26 mouse cellular contexts compared by ENCODE assay signal in the genomic region with DNA sequence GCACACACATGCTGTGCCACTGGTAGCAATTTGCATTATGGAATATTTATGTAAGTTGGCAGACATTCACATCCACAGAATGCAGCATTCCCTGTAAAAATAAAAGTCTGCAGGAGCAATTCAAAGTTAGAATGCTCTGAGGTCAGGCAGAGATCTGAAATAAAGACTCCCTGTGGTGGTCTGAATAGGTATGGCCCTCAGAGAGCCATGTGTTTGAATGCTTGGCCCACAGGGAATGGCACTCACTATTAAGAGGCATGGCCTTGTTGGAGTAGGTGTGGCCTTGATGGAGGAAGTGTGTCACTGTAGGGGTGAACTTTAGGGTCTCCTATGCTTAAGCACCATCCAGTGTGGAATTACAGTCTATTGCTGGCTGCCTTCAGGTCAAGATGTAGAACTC. TPM values are rescaled to one million over a fixed set of nuclear protein-coding genes. Genes with fewer than 3 reads are reported as not detected.
"Had no signal": no experiment of that assay in that cellular context is flagged by ENCODE, and none has a peak within 500 bp of the region (broad histone marks: within the 10 kb centered on the region; RNA-seq: fewer than 3 reads in every experiment).

No protein-coding gene starts in this region.

- H3K4me1 ChIP-seq: midbrain, embryonic 10.5 days; midbrain, embryonic 13.5 days; stomach, embryonic 15.5 days had no signal

- ATAC-seq: liver, embryonic 12.5 days; midbrain, embryonic 13.5 days; midbrain, embryonic 16.5 days had no signal

- H3K27ac ChIP-seq: kidney, postnatal 0 days; layer of hippocampus, adult 2 months; liver, embryonic 12.5 days; liver, embryonic 15.5 days; lung, embryonic 15.5 days; midbrain, embryonic 10.5 days; midbrain, embryonic 13.5 days; neural tube, embryonic 13.5 days; stomach, embryonic 15.5 days had no signal

- H3K9me3 ChIP-seq: liver, embryonic 12.5 days; liver, embryonic 15.5 days; lung, embryonic 15.5 days; megakaryocyte, embryonic 14.5 days; midbrain, embryonic 10.5 days; midbrain, embryonic 13.5 days; neural tube, embryonic 13.5 days; stomach, embryonic 15.5 days had no signal

- DNase-seq: kidney, postnatal 25 days; layer of hippocampus, adult 9-11 months; liver; lung, adult 18-20 months; lung, postnatal 10 days; lung, postnatal 36 days; retina, postnatal 1 day; right cerebral cortex, postnatal 25 days; spleen, adult 18-20 months; thymus, postnatal 36 days had no signal

- H3K4me3 ChIP-seq: layer of hippocampus, adult 2 months; liver, embryonic 12.5 days; liver, embryonic 15.5 days; lung, embryonic 15.5 days; megakaryocyte, embryonic 14.5 days; midbrain, embryonic 10.5 days; midbrain, embryonic 13.5 days; myocyte; neural tube, embryonic 13.5 days; stomach, embryonic 15.5 days had no signal

- H3K9ac ChIP-seq: liver, embryonic 12.5 days; liver, embryonic 15.5 days; lung, embryonic 15.5 days; midbrain, embryonic 13.5 days; neural tube, embryonic 13.5 days; stomach, embryonic 15.5 days had no signal

- H3K27me3 ChIP-seq: liver, embryonic 12.5 days; liver, embryonic 15.5 days; lung, embryonic 15.5 days; megakaryocyte, embryonic 14.5 days; midbrain, embryonic 13.5 days; neural tube, embryonic 13.5 days; stomach, embryonic 15.5 days had no signal

- H3K4me2 ChIP-seq: liver, embryonic 12.5 days; liver, embryonic 15.5 days; lung, embryonic 15.5 days; midbrain, embryonic 13.5 days; neural tube, embryonic 13.5 days; stomach, embryonic 15.5 days had no signal

RNA-seq across cellular contexts. Expression of a gene that starts 53.0 kb away (rescaled TPM):
- total RNA-seq: layer of hippocampus, postnatal 25 days; left cerebral cortex, postnatal 25 days; monocyte, adult 5-6 weeks; neutrophil, adult 5-6 weeks had no signal
- polyA plus RNA-seq: kidney, postnatal 0 days; midbrain, embryonic 10.5 days; midbrain, embryonic 13.5 days; midbrain, embryonic 16.5 days; neural tube, embryonic 13.5 days had no signal
